Mouse (Mus musculus) liver, embryonic 14.5 days (tissue): ENCODE measurements around the gene Cnp. TPM values are rescaled to one million over a fixed set of nuclear protein-coding genes. Genes with fewer than 3 reads are reported as not detected.
"Not testable (repeated sequence)": the region's sequence is repeated elsewhere in the genome, so short reads cannot be mapped to it uniquely, and the experiment has no call there.

Source experiments
- ATAC-seq: fragments of 200-750 bp; cut with Nextera tagmentation; 2 replicates; pipeline ENCODE4 v1.8.0; 2017; ENCODE audit warnings: moderate number of reproducible peaks, mild to moderate bottlenecking, moderate library complexity; ENCODE audit not compliant: insufficient read depth
- DNase-seq, 3 experiments: peaks; one replicate each; pipeline ENCODE4 v3.0.0-alpha.2; 2012 to 2013; ENCODE audit warnings: low read depth in 3 of 3, low spot score in 3 of 3
- H3K27ac ChIP-seq: fragments of 300-500 bp; sonication (generic); 2 replicates; pipeline ENCODE4 v1.5.1; 2014; ENCODE audit warnings: moderate library complexity, mild to moderate bottlenecking, control low read depth, inconsistent platforms
- H3K27me3 ChIP-seq: fragments of 300-500 bp; sonication (generic); 2 replicates; pipeline ENCODE4 v1.6.1; 2014; ENCODE audit warnings: mild to moderate bottlenecking, low read length, moderate library complexity; ENCODE audit not compliant: control insufficient read depth, insufficient read depth
- H3K36me3 ChIP-seq: fragments of 300-500 bp; sonication (generic); replicated peaks from 2 replicates; pipeline ENCODE4 v1.6.1; 2014; ENCODE audit warnings: low read depth; ENCODE audit not compliant: control insufficient read depth, insufficient read depth
- H3K4me1 ChIP-seq, 2 experiments: fragments of 200-500 bp in 1 of 2; fragments of 300-500 bp in 1 of 2; sonication (generic) in 1 of 2; replicated peaks; 2 replicates each; pipeline ENCODE4 v1.6.1; 2012 to 2014; ENCODE audit warnings: antibody characterized with exemption in 1 of 2, inconsistent platforms in 1 of 2, low read length in 1 of 2; ENCODE audit not compliant: control insufficient read depth in 2 of 2, insufficient read depth in 2 of 2
- H3K4me2 ChIP-seq: fragments of 300-500 bp; sonication (generic); 2 replicates; pipeline ENCODE4 v1.6.1; 2014; ENCODE audit warnings: low read depth, mild to moderate bottlenecking, control low read depth, moderate library complexity
- H3K4me3 ChIP-seq, 2 experiments: fragments of 200-500 bp in 1 of 2; fragments of 300-500 bp in 1 of 2; sonication (generic) in 1 of 2; 2 replicates each; pipeline ENCODE4 v1.5.1; 2012 to 2014; ENCODE audit warnings: low read depth in 2 of 2, low read length in 2 of 2, mild to moderate bottlenecking in 2 of 2, control low read depth in 1 of 2, inconsistent platforms in 1 of 2, moderate library complexity in 1 of 2; ENCODE audit not compliant: insufficient read depth in 1 of 2
- H3K9ac ChIP-seq: fragments of 300-500 bp; sonication (generic); replicated peaks from 2 replicates; pipeline ENCODE4 v1.6.1; 2014; ENCODE audit warnings: mild to moderate bottlenecking, control low read depth, moderate library complexity
- H3K9me3 ChIP-seq: fragments of 300-500 bp; sonication (generic); 2 replicates; pipeline ENCODE4 v1.6.1; 2016; ENCODE audit warnings: low read length, mixed read lengths; ENCODE audit not compliant: control insufficient read depth
- CTCF ChIP-seq: IDR thresholded peaks from 2 replicates; pipeline ENCODE4 v1.5.1; 2016; ENCODE audit warnings: antibody characterized with exemption, low read depth, control low read depth
- EP300 ChIP-seq: IDR thresholded peaks from 2 replicates; pipeline ENCODE4 v1.6.1; 2016; ENCODE audit warnings: antibody characterized with exemption, low read depth
- WGBS: fragments of 180-500 bp; shearing (Covaris S2); extraction: QIAGEN DNeasy Blood & Tissue Kit; methylation state at CpG from one replicate; pipeline ENCODE4 v1.1.7; 2014; ENCODE audit not compliant: insufficient replicate concordance; 5-methylcytosine and 5-hydroxymethylcytosine counted together
- polyA plus RNA-seq, 2 experiments: library from polyadenylated mRNA; depleted of rRNA in 1 of 2; stranded (reverse) in 1 of 2; unstranded in 1 of 2; fragments of >200 nt; fragmentation: Nextera tagmentation in 1 of 2; extraction: Ambion mirVana in 1 of 2; gene quantifications; 2 replicates each; pipeline versions ENCODE4 v1.2.1 to v1.2.3; 2012 to 2014

The Cnp gene
- polyA plus RNA-seq, 2 experiments: 6.3 to 10.0 TPM

GRCm38 (mm10) chr11:100576256-100576655, 1.6 kb downstream of the Cnp start:
- Histone ChIP-seq H3K4me3 (no peak overlapping the region), H3K9me3 (no peaks in the 10 kb centered on the region), H3K4me1 (peaks cover 6 to 8% of the 10 kb centered on the region in 2 experiments; a peak in 3 of 4 replicates), H3K9ac (no peak overlapping the region), H3K36me3 (no peaks in the 10 kb centered on the region; the same call in none of the 2 replicates), H3K27ac (no peak overlapping the region), H3K4me2 (no peak overlapping the region), H3K27me3 (no peaks in the 10 kb centered on the region)
- TF ChIP-seq CTCF (no peak), EP300 (no peak)
- 69% methylated on average over 21 of the region's 21 CpGs for WGBS
- DNase-seq (no peak), ATAC-seq (no peak)

GRCm38 (mm10) chr11:100577852-100578599, 3.3 kb downstream of the Cnp start:
- no peaks in the 10 kb centered on the region for H3K27me3 ChIP-seq
- H3K4me2 ChIP-seq: no peak overlapping the region
- DNase-seq: no peak
- H3K4me3 ChIP-seq: no peak overlapping the region
- no peaks in the 10 kb centered on the region for H3K9me3 ChIP-seq
- no peak overlapping the region for H3K9ac ChIP-seq
- no peak for TF ChIP-seq EP300
- H3K36me3 ChIP-seq: peaks cover 8% of the 10 kb centered on the region
- 64% methylated on average over 8 of the region's 8 CpGs for WGBS
- no peak for ATAC-seq
- H3K27ac ChIP-seq: no peak overlapping the region
- H3K4me1 ChIP-seq: peaks cover 6 to 7% of the 10 kb centered on the region in 2 experiments; a peak in 3 of 4 replicates

- Histone ChIP-seq H3K4me2 (no peak overlapping the region), H3K9me3 (no peaks in the 10 kb centered on the region), H3K27ac (no peak overlapping the region), H3K27me3 (no peaks in the 10 kb centered on the region), H3K4me1 (peaks cover 6 to 7% of the 10 kb centered on the region in 2 experiments; a peak in 3 of 4 replicates), H3K9ac (no peak overlapping the region), H3K4me3 (no peak overlapping the region), H3K36me3 (peaks cover 18% of the 10 kb centered on the region)
- DNase-seq (no peak), ATAC-seq (no peak)
- WGBS: 84% methylated on average over 9 of the region's 9 CpGs
- TF ChIP-seq CTCF (no peak), EP300 (no peak)
Observed at GRCm38 (mm10) chr11:100579116-100579799, 4.6 kb downstream of the Cnp start.

GRCm38 (mm10) chr11:100580275-100580674, 5.6 kb downstream of the Cnp start:
- DNase-seq (no peak), ATAC-seq (no peak)
- no peak for TF ChIP-seq EP300
- Histone ChIP-seq H3K27ac (no peak overlapping the region), H3K4me3 (no peak overlapping the region), H3K27me3 (no peaks in the 10 kb centered on the region), H3K36me3 (peaks cover 28% of the 10 kb centered on the region), H3K4me1 (peaks cover 5 to 6% of the 10 kb centered on the region in 2 experiments; a peak in 3 of 4 replicates), H3K9ac (no peak overlapping the region), H3K4me2 (no peak overlapping the region), H3K9me3 (no peaks in the 10 kb centered on the region)
- 79% methylated on average over 13 of the region's 13 CpGs for WGBS

- H3K4me2 ChIP-seq: no peak overlapping the region
- no peak for DNase-seq
- no peak overlapping the region for H3K4me3 ChIP-seq
- no peak for ATAC-seq
- TF ChIP-seq CTCF: no peak
- TF ChIP-seq EP300: no peak
- H3K27ac ChIP-seq: no peak overlapping the region
- no peak overlapping the region for H3K9ac ChIP-seq
- 66% methylated on average over 4 of the region's 4 CpGs for WGBS
- H3K4me1 ChIP-seq: no peaks in the 10 kb centered on the region
- no peaks in the 10 kb centered on the region for H3K27me3 ChIP-seq
- peaks cover 41% of the 10 kb centered on the region for H3K36me3 ChIP-seq
- H3K9me3 ChIP-seq: no peaks in the 10 kb centered on the region
Observed at GRCm38 (mm10) chr11:100581756-100582155, 7.1 kb downstream of the Cnp start.

- H3K36me3 ChIP-seq: peaks cover 43% of the 10 kb centered on the region
- H3K27ac ChIP-seq, ATAC-seq: not testable (repeated sequence)
Observed at GRCm38 (mm10) chr11:100582413-100582812, 7.7 kb downstream of the Cnp start.

More at GRCm38 (mm10) chr11:100582413-100582812, 7.7 kb downstream of the Cnp start:
- H3K4me2 ChIP-seq, DNase-seq, H3K9me3 ChIP-seq, H3K9ac ChIP-seq, H3K4me1 ChIP-seq, H3K4me3 ChIP-seq, H3K27me3 ChIP-seq: not testable (repeated sequence)
- 91% methylated on average over 1 of the region's 1 CpGs for WGBS
